Mouse (Mus musculus) heart, postnatal 0 days (tissue): ENCODE data around the gene Rnasek.

Source experiments
- CTCF ChIP-seq: IDR thresholded peaks from 2 replicates; pipeline ENCODE4 v1.5.1; 2016; ENCODE audit warnings: antibody characterized with exemption, control low read depth, low read depth
- EP300 ChIP-seq: IDR thresholded peaks from 2 replicates; pipeline ENCODE4 v1.6.1; 2016; ENCODE audit warnings: antibody characterized with exemption, low read depth

- TF ChIP-seq CTCF (no peak), EP300 (no peak)
Observed at GRCm38 (mm10) chr11:70225798-70226601, 13.6 kb downstream of the Rnasek start.
